Mouse (Mus musculus) liver, adult 2 months (tissue): Measurements from ENCODE around the gene Dnmt3a. TPM values are rescaled to one million over a fixed set of nuclear protein-coding genes. Genes with fewer than 3 reads are reported as not detected.
A peak's percentile ranks its signal among the peaks of the same experiment; 100 is the strongest.

Experiments used
- DNase-seq: peaks from one replicate; pipeline ENCODE4 v3.0.0-alpha.2; 2011; ENCODE audit warnings: low read depth, low spot score; ENCODE audit errors: extremely low read depth
- H3K27ac ChIP-seq: fragments of 200-500 bp; replicated peaks from 2 replicates; pipeline ENCODE4 v1.5.1; 2012; ENCODE audit warnings: low read depth, mild to moderate bottlenecking, control low read depth, inconsistent platforms, low read length; ENCODE audit not compliant: insufficient read depth
- H3K27me3 ChIP-seq: fragments of 200-500 bp; 2 replicates; pipeline ENCODE4 v1.6.1; 2012; ENCODE audit warnings: mild to moderate bottlenecking, moderate library complexity, low read length, inconsistent platforms; ENCODE audit not compliant: control insufficient read depth, insufficient read depth
- H3K36me3 ChIP-seq: fragments of 200-500 bp; 2 replicates; pipeline ENCODE4 v1.6.1; 2012; ENCODE audit warnings: low read length, inconsistent platforms; ENCODE audit not compliant: control insufficient read depth, insufficient read depth
- H3K4me1 ChIP-seq: fragments of 200-500 bp; 2 replicates; pipeline ENCODE4 v1.6.1; 2011; ENCODE audit warnings: low read length; ENCODE audit not compliant: control insufficient read depth, insufficient read depth
- H3K4me3 ChIP-seq: fragments of 200-500 bp; 2 replicates; pipeline ENCODE4 v1.5.1; 2011; ENCODE audit warnings: low read depth, mild to moderate bottlenecking, control low read depth, low read length, moderate library complexity; ENCODE audit not compliant: insufficient read depth
- H3K79me2 ChIP-seq: fragments of 200-500 bp; 2 replicates; pipeline ENCODE4 v1.6.1; 2012; ENCODE audit warnings: inconsistent platforms, mild to moderate bottlenecking, low read length, moderate library complexity; ENCODE audit not compliant: control insufficient read depth, insufficient read depth
- H3K9ac ChIP-seq: fragments of 200-500 bp; 2 replicates; pipeline ENCODE4 v1.6.1; 2012; ENCODE audit warnings: low read depth, mild to moderate bottlenecking, control low read depth, inconsistent platforms, low read length
- CTCF ChIP-seq: fragments of 200-500 bp; IDR thresholded peaks from 2 replicates; pipeline ENCODE4 v1.5.1; 2011; ENCODE audit warnings: low read depth, low read length, control low read depth
- POLR2A ChIP-seq: fragments of 200-500 bp; IDR thresholded peaks from 2 replicates; pipeline ENCODE4 v1.6.1; 2011; ENCODE audit warnings: low read length, control low read depth; ENCODE audit not compliant: insufficient read depth; ENCODE audit errors: extremely low read depth
- WGBS: fragments of 180-500 bp; shearing (Covaris S2); methylation state at CpG from one replicate; pipeline ENCODE4 v1.1.7; 2018; 5-methylcytosine and 5-hydroxymethylcytosine counted together
- polyA plus RNA-seq: library from polyadenylated mRNA; depleted of rRNA; stranded (reverse); fragments of >200 nt; gene quantifications from 2 replicates; pipeline ENCODE4 v1.2.3, GENCODE M21; 2012
- total RNA-seq: library from RNA; depleted of rRNA; stranded (reverse); fragments of >200 nt; gene quantifications from 2 replicates; pipeline ENCODE4 v1.2.3, GENCODE M21; 2014

Gene Dnmt3a
- total and polyA plus RNA-seq, 2 experiments = 4.0 to 7.9 TPM

DNA sequence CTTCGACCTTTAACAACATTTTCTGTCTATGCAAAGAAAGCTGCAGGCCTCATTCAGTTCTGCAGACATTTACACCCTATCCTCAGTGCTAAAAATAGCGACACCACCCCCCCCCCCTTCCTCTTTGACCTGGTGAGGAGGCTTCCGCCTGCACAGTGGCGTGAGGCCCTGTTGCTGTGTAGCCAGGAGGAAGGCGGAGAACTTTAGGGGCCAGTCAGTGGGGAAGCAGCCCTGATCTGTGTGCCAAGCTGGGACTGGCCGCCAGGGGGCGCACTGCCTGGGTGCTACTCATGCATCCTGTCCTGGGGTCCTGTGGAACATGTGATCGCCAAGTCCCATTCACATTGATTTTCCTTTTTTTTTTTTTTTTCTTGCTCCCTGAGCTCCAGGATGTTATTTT, 24.3 kb upstream of the Dnmt3a start:
- 11% methylated on average over 8 of the region's 8 CpGs for WGBS

GRCm38 (mm10) chr12:3783196-3783825, 22.5 kb upstream of the Dnmt3a start:
- Histone ChIP-seq H3K79me2 (no peaks in the 10 kb centered on the region), H3K27me3 (no peaks in the 10 kb centered on the region), H3K27ac (no peak overlapping the region), H3K4me3 (no peak overlapping the region), H3K4me1 (peaks cover 5% of the 10 kb centered on the region; the same call in 1 of the 2 replicates), H3K9ac (no peak overlapping the region), H3K36me3 (no peaks in the 10 kb centered on the region)
- 86% methylated on average over 3 of the region's 3 CpGs for WGBS
- DNase-seq = no peak
- TF ChIP-seq POLR2A (no peak), CTCF (no peak)

More for the DNA sequence above, 24.3 kb upstream of the Dnmt3a start:
- no peak for TF ChIP-seq POLR2A
- peak; percentile 98 for TF ChIP-seq CTCF
- Histone ChIP-seq H3K9ac (no peak overlapping the region), H3K4me3 (no peak overlapping the region), H3K79me2 (no peaks in the 10 kb centered on the region), H3K27me3 (no peaks in the 10 kb centered on the region), H3K36me3 (no peaks in the 10 kb centered on the region), H3K4me1 (peaks cover 7% of the 10 kb centered on the region), H3K27ac (peak overlapping the region; percentile 27)
- peak; percentile 52 for DNase-seq

DNA sequence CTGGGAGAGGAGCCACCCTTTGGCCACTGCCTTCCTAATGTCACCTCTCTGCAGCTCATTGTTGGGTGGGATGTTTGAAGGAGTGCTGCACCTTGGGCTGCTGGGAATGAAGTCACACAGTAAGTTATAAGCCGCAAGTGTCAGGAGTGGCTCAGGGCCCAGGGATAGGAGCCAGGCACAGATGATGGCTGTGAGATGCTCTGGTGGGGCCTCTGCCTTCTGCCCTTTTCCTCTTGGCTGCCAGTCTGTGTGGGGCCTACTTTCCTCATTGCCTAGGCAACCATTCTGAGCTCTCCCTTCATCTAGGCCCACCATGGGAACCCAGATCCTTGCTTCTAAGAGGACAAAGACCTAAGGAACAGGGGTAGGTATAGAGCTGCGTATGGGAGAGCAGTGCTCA, 21.5 kb upstream of the Dnmt3a start:
- TF ChIP-seq CTCF = no peak
- Histone ChIP-seq H3K79me2 (no peaks in the 10 kb centered on the region), H3K36me3 (no peaks in the 10 kb centered on the region), H3K27ac (no peak overlapping the region), H3K9ac (no peak overlapping the region), H3K4me3 (no peak overlapping the region), H3K27me3 (no peaks in the 10 kb centered on the region), H3K4me1 (peaks cover 5% of the 10 kb centered on the region; the same call in 1 of the 2 replicates)
- WGBS = 98% methylated on average over 2 of the region's 2 CpGs
- no peak for DNase-seq

DNA sequence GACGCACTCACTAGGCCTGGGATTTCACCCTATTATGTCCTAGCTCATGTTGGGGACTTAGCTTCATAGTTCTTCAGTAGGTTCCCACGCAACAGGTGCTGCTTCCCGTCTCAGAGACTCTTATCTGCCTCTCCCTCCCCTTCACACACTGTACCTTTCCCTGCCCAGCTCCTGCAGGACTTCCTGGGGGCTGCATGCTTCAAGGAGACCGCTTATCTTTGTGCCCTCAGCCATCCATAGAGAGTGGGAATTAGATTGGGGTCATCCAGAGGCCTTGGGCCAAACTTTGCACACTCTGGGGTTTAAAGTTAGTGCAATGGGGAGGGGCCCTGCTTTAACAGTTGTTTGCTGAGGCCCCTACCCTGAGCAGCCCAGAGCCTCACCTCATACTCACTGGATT, 21.1 kb upstream of the Dnmt3a start:
- WGBS = 86% methylated on average over 4 of the region's 4 CpGs
- H3K4me3 ChIP-seq = no peak overlapping the region
- no peaks in the 10 kb centered on the region for H3K79me2 ChIP-seq
- H3K27me3 ChIP-seq = no peaks in the 10 kb centered on the region
- no peak for DNase-seq
- TF ChIP-seq POLR2A = no peak
- no peak for TF ChIP-seq CTCF
- H3K4me1 ChIP-seq = peaks cover 5% of the 10 kb centered on the region; the same call in 1 of the 2 replicates
- no peak overlapping the region for H3K9ac ChIP-seq
- H3K36me3 ChIP-seq = no peaks in the 10 kb centered on the region
- H3K27ac ChIP-seq = no peak overlapping the region

DNA sequence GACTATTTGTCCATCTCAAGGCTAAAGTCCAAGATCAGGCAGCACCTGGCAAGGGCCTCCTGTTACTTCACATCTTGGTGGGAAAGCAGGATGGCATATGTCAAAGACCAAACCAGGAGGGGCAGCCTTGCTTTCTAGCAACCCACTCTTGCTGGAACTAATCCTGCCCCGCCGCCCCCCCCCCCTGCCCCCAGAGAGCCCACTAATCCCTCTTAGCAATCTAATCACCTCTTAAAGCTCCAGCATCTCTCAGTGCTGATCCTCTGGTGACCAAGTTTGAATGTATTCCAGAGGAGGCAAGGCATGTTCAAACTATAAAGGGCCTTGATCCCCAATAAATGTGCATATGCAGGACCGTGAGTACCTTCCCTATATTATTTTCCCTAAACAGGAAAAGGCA, 18.8 kb upstream of the Dnmt3a start:
- peak; percentile 48 for DNase-seq
- no peaks in the 10 kb centered on the region for H3K36me3 ChIP-seq
- 55% methylated on average over 3 of the region's 3 CpGs for WGBS
- no peak overlapping the region for H3K4me3 ChIP-seq
- H3K79me2 ChIP-seq = no peaks in the 10 kb centered on the region
- H3K9ac ChIP-seq = no peak overlapping the region
- H3K4me1 ChIP-seq = no peaks in the 10 kb centered on the region
- H3K27ac ChIP-seq = no peak overlapping the region
- TF ChIP-seq POLR2A (no peak), CTCF (no peak)
- H3K27me3 ChIP-seq = no peaks in the 10 kb centered on the region

- H3K4me3 ChIP-seq = no peak overlapping the region
- no peak overlapping the region for H3K27ac ChIP-seq
- H3K36me3 ChIP-seq = no peaks in the 10 kb centered on the region
- no peak overlapping the region for H3K9ac ChIP-seq
- no peaks in the 10 kb centered on the region for H3K79me2 ChIP-seq
- TF ChIP-seq CTCF = no peak
- TF ChIP-seq POLR2A = no peak
- H3K4me1 ChIP-seq = 0 out of 2 replicates have a peak, but pooled peaks cover 2% of the 10 kb centered on the region
- no peaks in the 10 kb centered on the region for H3K27me3 ChIP-seq
- DNase-seq = no peak
- WGBS = 82% methylated on average over 1 of the region's 1 CpGs
Measured at GRCm38 (mm10) chr12:3787541-3787940, 18.3 kb upstream of the Dnmt3a start.
